Mouse (Mus musculus): ENCODE measurements around the gene Rpl35a.

Gene Rpl35a

DNA sequence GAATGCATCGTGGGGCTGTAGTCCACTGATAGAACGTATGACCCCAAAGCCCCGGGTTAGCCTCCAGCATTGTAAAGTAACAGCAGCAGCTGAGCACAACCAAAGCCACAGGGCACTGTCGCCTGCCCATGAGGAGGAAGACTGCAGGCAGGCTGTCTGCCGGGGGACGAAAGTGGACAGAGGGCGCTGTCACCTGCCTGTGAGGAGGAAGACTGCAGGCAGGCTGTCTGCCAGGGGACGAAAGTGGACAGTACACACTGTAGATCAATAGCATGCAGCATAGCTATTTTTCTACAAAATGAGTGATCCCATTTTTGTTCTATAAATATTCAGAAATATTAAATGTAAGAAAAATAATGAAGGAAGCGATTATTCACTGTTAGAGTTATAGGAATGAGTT, 8.4 kb downstream of the Rpl35a start:
- CTCF ChIA-PET = no interaction called here
- POLR2A ChIA-PET = interaction anchor here in 3 of 4 experiments (0.6 to 10.5 kb wide), 7 partner anchors 9 to 46 kb away, joined by 3 to 189 read pairs (median 3); partner anchors contain the start of genes Iqcg (in 3 of the 3) and Rpl35a (in 2 of the 3)

DNA sequence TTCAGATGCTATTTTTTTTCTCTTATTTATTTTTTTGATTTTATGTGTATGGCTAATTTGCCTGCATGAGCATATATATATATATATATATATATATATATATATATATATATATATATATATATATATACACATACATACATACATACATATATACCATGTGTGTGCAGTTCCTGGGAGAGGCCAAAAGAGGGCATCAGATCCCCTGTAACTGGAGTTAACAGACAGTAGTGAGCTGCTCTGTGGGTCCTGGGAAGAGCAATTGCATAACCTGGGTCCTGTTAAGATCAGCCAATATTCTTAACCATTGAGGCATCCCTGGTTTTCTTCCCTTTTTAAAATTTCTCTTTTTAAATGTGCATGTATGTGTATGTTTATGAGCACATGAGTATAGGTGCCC, 14.7 kb downstream of the Rpl35a start:
- POLR2A ChIA-PET = interaction anchor here (0.6 to 11.9 kb wide), 11 partner anchors 9 to 814 kb away, joined by 3 to 189 read pairs (median 4); partner anchors contain the start of genes Iqcg (in 3 of the 4), Rpl35a (in 3 of the 4), Lmln (in 2 of the 4) and Osbpl11 (in 1 of the 4)
- CTCF ChIA-PET = interaction anchor here in 3 of 4 experiments (0.6 to 1.0 kb wide), 9 partner anchors 8 to 830 kb away, joined by 3 to 9 read pairs (median 3); partner anchors contain the start of gene Lmln (in 1 of the 3)

DNA sequence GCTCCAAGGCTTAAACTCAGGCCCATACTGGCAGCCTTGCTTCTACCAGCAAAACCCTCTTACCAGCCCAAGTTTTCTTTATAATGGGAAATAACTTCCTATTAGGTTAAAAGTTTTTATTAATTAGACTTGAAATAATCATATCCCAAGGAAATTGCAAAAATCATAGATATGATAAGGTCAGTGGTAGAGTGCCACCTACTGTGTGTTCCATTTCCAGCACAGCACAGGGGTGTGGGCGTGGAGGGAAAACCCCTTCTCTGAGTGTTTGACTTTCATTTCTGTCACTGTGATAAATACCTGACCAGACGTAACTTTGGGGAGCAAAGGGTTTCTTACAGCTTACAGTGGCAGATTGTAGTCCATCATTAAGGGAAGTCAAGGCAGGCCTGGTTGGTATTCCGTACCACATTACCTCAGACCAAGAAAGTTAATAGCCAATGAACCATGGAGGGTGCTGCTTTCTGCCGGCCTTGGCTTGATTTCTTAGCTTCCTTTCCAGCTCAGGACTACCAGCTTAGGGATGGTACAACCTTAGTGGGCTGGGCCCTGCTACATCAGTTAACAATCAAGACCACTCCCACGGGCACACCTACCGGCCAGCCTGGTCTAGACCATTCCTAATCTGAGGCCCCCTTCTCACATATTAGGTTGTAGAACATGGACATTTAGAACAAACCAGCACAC, 16.8 kb downstream of the Rpl35a start:
- CTCF ChIA-PET = interaction anchor here in 2 of 4 experiments (0.6 to 1.6 kb wide), 3 partner anchors 69 to 93 kb away, joined by 3 to 5 read pairs (median 4); no protein-coding TSS in a partner anchor
- POLR2A ChIA-PET = interaction anchor here (0.8 to 11.9 kb wide), 8 partner anchors 10 to 173 kb away, joined by 3 to 189 read pairs (median 4); partner anchors contain the start of genes Iqcg (in 4 of the 4), Lmln (in 3 of the 4) and Rpl35a (in 3 of the 4)

DNA sequence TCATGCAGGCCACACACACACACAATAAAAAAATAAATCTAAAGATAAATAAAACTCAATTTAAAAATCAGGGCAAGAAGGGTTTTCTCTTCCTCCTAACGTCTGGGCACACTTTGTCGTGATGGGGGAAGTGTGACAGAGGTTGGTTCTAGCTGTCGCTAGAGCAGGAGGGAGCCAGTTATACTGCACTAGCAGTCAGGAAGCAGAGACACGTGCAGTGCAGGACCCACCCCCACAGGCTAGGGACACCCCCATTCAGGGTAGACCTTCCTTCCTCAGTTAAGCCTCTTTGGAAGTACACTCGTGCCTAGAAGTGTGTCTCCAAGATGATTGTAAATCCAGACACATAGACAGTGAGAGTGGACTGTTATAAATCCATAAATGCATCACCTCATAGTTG, 18.7 kb downstream of the Rpl35a start:
- ChIA-PET POLR2A (interaction anchor here in 2 of 4 experiments (1.2 to 11.9 kb wide), 3 partner anchors 15 to 290 kb away, joined by 3 to 189 read pairs (median 3); partner anchors contain the start of genes Iqcg (in 2 of the 2), Rpl35a (in 2 of the 2) and Lmln (in 1 of the 2)), CTCF (interaction anchor here in 1 of 4 experiments (0.7 kb wide), 2 partner anchors 28 to 225 kb away, joined by 3 read pairs; no protein-coding TSS in a partner anchor)

DNA sequence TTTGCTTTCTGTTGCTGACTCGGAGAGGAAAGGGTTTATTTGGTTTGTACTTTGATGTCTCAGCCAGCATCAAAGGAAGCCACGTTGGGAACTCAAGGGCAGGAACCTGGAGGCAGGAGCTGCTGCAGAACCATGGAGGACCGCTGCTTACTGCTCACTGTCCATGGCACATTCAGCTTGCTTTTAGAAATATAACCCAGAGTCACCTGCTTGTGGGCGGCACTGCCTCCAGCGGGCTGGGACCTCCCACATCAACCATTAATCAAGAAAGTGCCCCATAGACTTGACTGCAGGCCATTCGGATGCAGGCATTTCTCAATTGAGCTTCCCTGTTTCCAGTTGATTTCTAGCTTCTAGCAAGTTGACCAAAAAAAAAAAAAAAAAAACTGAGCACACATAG, 19.8 kb downstream of the Rpl35a start:
- ChIA-PET CTCF (interaction anchor here in 2 of 4 experiments (0.6 to 0.7 kb wide), 4 partner anchors 66 to 602 kb away, joined by 3 to 5 read pairs (median 4); no protein-coding TSS in a partner anchor), POLR2A (interaction anchor here (0.6 to 11.9 kb wide), 15 partner anchors 10 to 630 kb away, joined by 3 to 189 read pairs (median 3); partner anchors contain the start of genes Iqcg (in 2 of the 4), Lmln (in 2 of the 4), Osbpl11 (in 1 of the 4) and Rpl35a (in 1 of the 4))

DNA sequence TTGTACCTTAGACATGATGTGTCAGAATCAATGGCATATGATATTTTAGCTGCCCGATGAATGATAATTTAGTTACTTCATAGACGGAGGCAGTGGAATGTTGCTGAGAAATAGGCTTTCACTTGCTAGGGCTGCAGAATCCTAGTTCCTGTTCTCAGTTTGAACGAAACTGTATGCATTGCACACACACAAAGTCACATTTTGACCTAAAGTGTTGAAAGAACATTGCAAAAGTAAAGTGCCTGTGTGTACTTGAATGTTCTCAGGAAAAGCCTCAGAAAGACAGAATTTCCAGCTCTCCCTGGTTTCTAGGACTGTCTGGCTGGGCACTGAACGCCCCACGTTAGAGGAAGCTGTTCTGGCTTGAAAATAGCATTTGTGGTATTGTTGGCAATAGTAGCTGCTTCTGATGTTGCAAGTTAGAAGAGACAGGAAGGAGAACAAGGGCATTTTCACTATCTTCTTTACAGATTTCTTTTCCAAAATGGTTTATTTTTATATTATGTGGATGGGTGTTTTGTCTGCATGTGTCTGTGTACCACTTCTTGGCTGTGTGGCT, 20.9 kb downstream of the Rpl35a start:
- ChIA-PET POLR2A (interaction anchor here (1.1 to 11.9 kb wide), 8 partner anchors 9 to 333 kb away, joined by 3 to 189 read pairs (median 4); partner anchors contain the start of genes Iqcg (in 3 of the 4), Lmln (in 2 of the 4), Rpl35a (in 2 of the 4) and Osbpl11 (in 1 of the 4)), CTCF (interaction anchor here in 2 of 4 experiments (0.6 kb wide), 2 partner anchors 81 to 133 kb away, joined by 3 to 9 read pairs; no protein-coding TSS in a partner anchor)

DNA sequence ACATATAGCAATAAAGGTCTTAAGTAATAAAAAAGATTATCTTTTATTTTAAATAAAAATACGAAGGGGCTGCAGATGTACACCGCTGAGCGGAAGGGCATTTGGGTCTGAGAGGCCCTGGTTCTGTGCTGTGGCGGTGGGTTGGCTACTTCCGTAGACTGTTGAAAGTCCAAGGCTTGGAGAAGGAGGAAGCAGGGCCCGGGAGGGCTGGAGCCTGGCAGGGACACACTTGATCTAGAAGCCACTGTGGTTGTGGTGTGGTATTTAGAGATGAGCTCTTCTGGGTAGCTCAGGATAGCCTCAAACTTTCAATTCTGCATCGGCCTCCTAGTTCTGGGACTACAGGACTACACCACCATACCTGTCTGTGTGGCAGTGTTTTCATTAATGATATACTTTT, 23.8 kb downstream of the Rpl35a start:
- CTCF ChIA-PET = no interaction called here
- POLR2A ChIA-PET = interaction anchor here in 1 of 4 experiments (0.6 to 1.0 kb wide), 4 partner anchors 10 to 900 kb away, joined by 3 to 5 read pairs (median 4); partner anchors contain the start of genes Iqcg and Lmln

DNA sequence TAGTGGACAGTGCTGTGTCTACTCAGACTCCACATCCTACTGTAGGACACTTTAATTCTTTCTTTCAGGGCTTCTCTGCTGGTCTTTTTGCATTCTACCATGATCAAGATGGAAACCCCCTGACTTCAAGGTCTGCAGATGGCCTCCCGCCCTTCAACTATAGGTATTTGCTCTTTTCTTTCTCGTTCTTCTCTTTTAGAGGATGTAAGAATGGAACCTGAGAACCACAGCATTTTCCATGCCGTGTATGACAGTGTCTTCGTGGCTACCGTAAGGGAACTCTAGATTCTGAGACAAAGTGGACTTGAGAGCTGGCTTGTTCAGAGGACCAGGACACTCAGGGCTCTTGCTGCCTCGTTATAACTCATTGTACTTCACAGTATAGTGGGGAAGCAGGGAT, 26.7 kb downstream of the Rpl35a start:
- POLR2A ChIA-PET = interaction anchor here in 2 of 4 experiments (0.8 to 1.3 kb wide), 3 partner anchors 10 to 27 kb away, joined by 3 to 5 read pairs (median 3); partner anchors contain the start of genes Iqcg (in 1 of the 2) and Rpl35a (in 1 of the 2)
- CTCF ChIA-PET = interaction anchor here in 1 of 4 experiments (0.7 kb wide), 1 partner anchor 72 kb away, joined by 4 read pairs; no protein-coding TSS in a partner anchor

DNA sequence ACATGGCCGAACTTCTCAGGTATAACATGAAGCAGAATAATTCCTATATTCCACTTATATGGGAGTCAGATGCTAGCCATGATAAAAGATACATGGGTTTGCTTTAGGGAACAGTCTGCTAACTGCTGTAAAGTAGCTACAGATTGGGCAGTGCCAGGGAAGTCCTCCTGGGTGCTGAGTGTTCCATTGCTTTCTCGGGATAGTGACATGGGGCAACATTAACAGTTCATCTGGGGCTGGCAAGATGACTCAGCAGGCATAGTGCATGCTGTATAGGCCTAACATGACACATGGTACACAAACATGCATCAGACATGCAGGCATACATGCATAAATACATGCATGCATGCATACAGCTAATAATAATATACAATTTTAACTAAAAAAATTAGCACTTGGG, 27.7 kb downstream of the Rpl35a start:
- ChIA-PET POLR2A (interaction anchor here in 1 of 4 experiments (1.7 kb wide), 1 partner anchor 29 kb away, joined by 5 read pairs; the partner anchor contains the start of gene Iqcg), CTCF (no interaction called here)

DNA sequence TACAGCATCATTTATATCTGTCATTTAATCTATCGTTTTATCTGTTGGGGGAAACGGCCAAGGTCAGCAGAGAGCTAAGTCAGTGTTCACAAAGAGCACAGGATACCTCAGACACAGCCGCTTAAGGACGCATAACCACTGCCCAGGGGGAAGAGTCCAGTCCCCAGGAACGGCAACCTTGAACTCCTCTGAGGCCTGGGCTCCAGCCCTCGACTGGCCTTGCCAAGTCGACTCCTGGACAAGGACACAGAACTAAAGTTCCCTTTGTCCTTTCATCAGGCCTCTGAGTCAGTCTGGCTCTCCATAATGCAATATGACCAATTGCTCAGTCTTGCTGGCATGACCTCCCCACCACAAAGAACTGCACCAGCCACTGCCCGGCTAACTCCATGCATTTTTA, 29.4 kb downstream of the Rpl35a start:
- ChIA-PET POLR2A (interaction anchor here in 1 of 4 experiments (0.8 to 1.7 kb wide), 6 partner anchors 9 to 252 kb away, joined by 3 to 7 read pairs (median 4); partner anchors contain the start of gene Iqcg), CTCF (no interaction called here)

Measured in embryonic stem cell, embryonic (primary cell).